Mouse (Mus musculus): Measurements from ENCODE around the gene Elp1.

DNA sequence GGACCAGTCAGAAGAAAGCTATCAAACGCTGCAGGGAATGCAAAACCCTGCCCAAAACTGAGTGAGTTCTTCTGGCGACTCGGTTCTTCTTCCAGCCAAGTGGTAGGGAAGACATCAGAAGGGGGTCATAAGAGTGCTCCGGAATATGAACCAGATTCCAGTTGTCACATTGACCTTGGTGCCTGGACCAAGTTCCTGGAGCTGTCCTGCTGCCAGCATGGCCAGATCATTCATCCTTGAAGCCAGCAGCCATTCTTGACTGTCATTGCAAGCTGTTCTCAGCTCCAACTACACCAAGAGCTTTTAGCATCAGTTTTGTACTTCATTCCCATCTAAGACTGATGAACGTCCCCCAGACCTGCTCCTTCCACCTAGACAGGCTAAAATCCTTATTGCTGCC lies 85.3 kb downstream of the Elp1 start:
- TF ChIP-seq POLR2A (IDR thresholded peaks at IDR 0.05; ENCODE audit: borderline replicate concordance, low read depth, low read length) (no peak), CTCF (IDR thresholded peaks at IDR 0.05; ENCODE audit: low read depth, low read length) (no peak)
